Mouse (Mus musculus) kidney, postnatal 4 days (tissue): Measurements from ENCODE around the gene Iars.

Experiments used
- DNase-seq, 2 experiments: peaks; one replicate each; pipeline ENCODE4 v3.0.0; 2021; ENCODE audit warnings: mixed read lengths in 2 of 2

Iars gene

DNA sequence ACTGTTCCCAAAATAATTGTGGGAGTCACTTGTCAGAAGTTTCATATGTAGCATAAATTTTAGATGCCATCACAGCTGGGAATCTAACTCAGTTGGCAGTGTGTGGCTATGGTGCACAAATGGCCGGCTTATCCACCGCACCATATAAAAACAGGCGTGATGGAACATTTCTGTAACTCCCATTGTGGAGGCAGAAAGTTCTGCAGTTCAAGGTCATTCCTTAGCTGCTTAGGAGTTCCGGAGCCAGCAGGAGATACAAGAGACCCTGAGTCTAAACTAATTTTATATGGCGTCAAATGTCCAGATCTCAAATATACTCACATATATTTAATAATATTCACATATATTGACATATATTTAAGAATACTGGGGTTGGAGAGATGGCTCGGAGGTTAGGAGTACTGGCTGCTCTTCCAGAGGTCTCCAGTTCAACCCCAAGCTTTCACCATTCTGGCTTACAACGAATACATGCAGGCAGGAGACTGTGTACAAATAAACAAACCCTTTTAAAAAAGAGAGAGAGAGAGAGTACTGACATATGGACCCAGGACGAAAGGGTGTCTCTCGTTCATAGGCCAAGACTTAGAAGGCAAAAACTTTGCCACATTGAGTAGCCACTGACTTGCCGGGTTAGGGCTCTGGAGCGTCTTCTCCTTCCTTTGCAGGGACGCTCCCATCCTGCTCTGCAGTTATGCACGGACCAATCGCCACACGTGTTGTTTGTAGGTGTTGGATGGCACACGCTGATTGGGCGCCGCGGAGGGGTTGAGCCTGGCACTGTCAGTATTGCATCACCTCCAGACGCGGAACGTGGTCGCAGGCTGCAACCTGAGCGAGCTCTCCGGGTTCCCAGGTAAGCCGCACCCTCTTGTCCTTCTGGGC is at the start of gene Iars:
Iars (plus strand) TSS at position 750 of the 882 bp plus-strand sequence.
- DNase-seq: peak; percentile 99

DNA sequence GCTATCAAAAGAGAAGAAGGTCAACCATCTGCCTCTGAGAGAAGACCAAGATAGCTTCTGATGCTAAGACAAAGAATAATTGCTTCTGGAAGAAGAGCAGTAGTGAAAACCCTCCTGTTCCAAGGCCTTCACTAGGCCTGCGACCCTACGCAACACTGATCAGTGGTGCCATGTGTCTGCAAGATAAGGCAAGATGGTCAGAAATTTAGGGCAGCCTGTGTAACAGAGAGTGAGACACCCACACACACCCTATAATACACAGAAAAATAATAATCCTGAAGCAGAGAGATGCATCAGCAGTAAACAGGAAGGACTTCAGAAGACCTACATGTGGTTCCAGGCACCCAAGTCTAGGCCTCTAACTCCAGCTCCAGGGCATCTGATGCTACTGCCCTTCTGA is 41.9 kb upstream of the Iars start:
- DNase-seq: no peak

DNA sequence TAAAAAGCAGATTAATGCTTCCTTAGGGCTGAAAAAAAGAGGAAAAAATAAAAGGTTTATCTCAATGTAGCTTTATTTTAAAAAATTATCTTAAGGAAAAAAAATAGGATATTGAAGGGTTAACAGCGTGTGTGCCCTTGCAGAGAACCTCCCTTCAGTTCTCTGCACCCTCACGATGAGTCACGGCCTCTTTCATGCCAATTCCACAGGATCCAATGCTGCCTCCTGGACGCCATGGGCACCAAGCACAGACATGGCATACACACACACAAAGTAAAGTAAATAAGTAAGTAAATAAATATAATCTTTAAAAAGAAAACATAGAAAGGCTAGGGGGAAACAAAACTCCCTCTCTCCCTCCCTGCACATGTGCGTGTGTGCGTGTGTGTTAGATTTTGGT is 39.2 kb upstream of the Iars start:
- no peak for DNase-seq

DNA sequence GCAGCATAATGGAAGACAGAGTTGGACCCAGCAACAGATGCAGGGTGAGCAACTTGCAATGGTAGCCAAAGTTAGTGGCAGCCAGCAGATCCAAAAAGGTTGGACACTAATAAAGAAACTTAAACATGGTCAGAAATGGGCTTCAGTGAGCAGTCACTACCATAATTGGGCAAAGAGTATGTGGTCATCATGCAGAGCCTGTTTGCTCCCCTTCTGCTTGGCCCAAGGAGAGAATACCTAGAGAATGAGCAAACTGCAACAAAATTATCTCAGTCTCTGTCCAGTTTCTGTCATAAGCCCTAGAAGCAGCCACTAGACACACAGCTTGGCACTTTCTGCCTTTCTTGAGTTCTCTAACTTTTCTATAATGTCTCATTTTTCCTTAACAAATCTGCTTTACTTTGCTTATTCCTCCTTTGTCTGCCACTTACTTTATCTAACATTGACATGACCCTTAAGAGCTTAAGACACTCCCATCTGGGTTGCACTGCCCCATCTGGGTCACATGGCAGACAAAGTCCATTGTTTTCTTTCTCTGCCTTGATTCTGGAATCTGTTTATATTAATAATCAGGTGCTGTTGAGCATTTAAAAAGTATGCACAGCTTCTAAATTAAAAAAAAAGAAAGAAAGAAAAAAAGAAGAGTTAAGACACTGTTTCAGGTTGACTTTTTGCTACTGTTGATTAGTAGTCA is 38.1 kb upstream of the Iars start:
- no peak for DNase-seq

DNA sequence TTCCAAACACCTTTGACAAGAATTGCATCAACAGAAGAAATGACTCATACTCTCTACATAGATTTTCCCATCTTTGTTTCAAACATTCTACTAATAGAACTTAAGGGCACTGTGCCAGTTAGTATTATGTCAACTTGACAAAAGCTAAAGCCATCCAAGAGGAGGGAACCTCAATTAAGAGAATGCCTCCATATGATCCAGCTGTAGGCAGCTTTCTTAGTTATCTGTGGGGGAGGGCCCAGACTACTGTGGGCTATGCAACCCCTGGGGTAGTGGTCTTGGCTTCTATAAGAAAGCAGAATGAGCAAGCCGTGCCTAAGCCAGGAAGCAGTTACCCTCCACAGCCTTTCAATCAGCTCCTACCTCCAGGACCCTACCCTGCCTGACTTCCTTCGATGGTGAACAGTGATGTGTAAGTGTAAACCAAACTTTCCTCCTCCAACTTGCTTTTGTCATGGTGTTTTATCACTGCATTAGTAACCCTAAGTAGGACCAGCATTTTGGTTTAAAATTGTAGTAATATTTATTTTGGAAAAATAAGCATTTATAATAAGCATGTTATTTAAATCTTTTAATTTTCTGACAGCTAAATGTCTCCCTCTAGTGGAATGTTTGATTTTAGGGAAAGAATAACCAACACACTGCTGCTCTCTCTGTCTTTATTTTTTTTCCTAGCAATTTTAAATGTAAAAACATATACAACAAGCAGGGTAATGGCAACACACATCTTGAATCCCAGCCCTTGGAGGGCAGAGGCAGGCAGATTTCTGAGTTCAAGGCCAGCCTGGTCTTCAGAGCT is 37.0 kb upstream of the Iars start:
- DNase-seq: peak in 1 of 2 experiments; percentile 8

DNA sequence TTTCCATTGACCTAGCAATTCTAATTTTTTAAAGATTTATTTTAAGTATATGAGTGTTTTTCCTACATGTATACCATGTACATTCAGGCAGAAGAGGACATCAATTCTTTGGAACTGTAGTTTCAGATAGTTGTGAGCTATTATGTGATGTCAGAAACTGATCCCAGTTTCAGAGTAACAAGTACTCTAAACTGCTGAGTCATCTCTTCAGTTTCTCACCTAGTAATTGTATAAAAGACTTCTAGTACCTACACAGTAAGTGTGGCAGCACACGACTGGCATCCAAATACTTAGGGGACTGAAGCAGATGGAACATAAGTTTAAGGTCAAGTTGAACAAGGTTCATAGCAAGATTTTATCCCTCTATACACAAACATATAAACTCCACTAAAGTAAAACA is 35.9 kb upstream of the Iars start:
- no peak for DNase-seq

DNA sequence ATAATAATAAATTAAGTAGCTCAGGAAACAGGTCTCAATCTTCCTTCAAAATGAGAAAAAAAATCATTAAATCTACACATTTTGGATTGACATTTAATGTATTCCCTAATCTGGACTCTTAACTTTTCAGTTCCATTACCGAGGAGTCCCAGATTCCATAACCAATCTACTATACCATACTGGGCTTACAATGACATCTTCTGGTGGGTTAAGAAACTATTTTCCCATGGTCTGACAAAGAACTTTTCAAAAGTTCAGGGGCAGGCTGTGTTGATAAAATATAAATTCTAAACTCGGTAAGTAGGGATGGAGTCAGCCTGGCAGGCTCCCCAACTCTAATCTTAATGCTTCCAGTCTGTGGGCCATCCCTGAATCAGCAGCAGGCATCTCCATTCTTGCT is 30.8 kb upstream of the Iars start:
- no peak for DNase-seq

DNA sequence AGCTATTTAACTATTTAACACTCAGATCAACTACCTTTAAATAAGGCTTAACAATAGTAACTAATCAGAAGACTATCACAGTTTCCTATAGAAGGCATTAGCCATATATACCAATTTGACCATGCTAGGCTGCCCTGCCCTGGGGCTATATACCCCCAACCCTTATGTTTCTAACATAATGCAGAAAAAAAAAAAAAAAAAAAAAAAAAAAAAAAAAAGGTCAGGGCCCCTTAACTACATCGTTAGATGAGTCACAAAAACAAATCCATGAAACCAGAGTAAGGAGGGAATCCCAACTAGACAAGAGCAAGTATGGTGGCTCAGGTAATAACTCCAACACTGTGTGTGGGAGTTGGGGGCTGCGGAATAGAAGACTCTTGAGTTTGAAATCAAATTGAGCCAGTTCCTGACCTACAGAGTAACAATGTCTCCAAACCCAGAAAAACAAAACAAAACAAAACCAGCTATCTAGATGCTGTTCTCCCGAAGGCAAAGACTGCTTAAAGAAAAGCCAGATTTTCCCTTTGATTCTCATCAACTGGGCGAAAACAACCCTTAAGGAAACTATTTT is 30.0 kb upstream of the Iars start:
- no peak for DNase-seq

DNA sequence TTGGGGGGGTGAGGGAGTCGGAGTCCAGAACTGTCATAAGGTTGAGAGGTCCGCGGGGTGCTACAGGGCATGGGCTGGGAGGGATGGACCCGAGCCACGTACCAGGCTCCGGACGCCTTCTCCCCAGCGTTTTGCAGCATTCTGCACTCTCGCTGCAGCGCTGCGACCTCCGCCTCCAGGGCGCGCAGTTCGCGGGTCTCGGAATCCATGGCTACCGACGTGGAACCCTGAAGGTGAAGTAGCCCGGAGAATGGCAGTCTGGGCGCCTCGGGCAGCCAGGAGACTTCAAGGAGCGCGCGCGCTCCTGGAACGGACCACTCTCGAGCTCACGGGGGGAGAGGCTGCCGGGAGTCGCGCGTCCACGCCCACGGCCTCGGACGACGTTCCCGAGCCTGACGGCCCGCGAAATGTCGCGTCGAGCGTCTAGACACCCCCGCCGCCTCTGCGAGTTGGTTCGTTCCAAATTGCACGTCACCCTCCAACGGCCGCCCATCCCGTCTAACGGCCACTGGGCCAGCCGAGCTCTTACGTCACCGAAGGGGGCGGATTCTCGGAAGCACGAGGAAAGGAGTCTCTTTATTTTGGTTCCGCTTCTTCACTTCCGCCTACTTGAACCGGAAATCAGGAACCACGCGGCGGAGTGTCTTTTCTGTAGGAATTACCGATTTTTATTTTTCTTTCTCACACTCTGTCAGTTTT is 29.3 kb upstream of the Iars start, which contains the start of the genes Cenpp and Nol8:
Cenpp (minus strand) TSS at position 305 of the 699 bp plus-strand sequence.
Nol8 (plus strand) TSS at position 598 of the 699 bp plus-strand sequence.
- DNase-seq: peak; percentile 100

DNA sequence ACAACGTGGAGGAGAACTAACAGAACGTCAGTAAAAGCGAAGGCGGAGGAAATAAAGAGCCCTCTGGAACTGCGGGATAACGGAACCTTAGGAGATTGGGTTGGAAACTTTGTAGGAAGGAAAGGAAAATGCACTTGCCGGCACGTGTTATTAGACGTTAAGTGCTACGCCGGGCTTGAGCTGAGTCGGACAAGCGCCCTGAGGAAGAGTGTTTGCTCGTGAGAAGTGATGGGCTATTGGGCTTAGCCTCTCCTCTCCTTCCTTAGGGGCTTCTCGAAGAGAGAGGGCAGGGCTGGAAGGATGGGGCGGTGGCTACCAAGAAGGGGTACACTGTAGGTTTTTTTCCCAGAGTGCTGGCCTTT is 28.7 kb upstream of the Iars start:
- DNase-seq: peak in 1 of 2 experiments; percentile 62

DNA sequence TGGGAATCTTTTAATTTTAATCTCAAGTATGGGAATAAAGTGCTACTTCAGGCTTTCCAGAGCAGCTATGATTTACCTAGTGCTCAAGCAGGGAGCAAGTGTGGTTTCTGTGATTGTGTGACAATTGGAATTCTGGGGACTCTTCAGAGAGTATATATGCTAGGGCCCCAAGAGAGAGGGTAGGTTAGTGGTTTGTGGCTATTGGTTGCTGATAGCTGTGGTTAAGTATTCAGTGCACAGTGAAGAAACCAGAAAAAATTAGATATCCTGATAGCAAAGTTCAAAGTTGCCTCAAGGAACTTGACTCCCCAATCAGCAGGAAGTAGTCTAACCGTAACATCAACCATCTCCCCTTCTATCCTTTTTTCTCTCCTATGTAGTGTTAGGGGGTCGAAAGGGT is 4.1 kb upstream of the Iars start:
- no peak for DNase-seq

DNA sequence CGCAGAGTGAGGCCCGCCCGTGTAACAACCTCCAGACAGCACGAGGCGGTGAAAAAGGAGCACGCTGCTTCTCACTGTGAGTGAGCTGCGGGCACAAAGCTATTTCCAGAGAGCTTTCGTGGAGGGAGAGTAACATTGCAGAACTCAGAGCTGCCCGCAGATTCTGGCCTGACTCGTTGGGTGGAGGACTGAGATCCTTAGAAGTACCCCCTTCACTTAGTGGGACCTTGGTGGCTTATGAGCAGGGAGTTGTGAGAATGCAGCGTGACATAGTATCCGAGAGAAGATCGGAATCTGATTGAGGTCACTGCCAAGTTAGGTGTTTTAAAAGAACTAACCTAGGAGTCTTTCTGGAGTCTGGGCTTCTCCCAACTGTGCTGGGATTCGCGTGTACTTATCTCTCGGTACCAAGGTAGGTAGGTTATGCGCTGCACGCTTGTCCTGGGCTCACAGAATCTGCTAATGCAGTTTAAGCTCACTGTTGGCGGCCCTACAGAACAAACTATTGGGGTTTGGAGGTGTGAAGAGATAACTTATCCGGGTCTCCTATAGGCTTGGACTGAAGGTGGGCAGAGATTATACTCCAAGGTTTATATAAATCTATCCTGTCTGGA is 440 bp downstream of the Iars start:
- DNase-seq: no peak

DNA sequence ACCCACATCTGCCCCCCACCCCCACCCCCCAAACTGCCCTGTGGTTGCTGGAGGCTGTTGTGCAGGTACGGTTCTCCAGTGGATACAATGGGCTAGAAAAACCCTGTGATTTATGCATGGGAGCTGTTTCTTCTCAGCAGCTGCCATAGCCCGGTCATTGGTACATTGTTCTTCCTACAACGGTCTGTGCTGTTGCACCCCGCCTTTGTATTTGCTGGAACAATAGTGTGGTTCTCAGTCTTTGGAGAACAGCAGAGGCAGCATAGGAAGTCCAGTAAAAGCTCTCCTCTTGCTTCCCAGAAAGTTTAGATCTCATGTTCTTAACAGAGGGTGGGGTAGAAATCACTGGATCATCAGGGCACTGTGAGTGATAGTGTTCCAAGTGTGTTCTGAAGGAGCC is 2.4 kb downstream of the Iars start:
- DNase-seq: no peak

DNA sequence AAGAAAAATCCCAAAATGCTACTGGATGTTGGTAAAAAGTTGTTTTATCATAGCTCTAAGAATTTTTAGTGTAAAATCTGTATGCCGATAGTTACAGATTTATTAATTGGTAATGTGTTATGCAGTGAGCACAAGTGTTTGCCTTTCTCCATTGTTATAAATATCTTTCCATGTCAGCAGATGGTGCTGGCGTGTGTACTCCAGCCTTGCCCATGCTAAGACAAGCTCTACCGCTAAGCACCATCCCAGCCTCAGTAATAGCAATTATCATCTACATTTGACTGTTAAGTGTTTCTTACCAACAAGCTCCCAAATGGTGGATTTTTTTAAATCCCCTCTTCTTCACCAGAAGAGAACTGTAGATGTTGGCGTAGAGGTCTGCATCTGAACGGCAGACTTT is 9.2 kb downstream of the Iars start:
- no peak for DNase-seq

DNA sequence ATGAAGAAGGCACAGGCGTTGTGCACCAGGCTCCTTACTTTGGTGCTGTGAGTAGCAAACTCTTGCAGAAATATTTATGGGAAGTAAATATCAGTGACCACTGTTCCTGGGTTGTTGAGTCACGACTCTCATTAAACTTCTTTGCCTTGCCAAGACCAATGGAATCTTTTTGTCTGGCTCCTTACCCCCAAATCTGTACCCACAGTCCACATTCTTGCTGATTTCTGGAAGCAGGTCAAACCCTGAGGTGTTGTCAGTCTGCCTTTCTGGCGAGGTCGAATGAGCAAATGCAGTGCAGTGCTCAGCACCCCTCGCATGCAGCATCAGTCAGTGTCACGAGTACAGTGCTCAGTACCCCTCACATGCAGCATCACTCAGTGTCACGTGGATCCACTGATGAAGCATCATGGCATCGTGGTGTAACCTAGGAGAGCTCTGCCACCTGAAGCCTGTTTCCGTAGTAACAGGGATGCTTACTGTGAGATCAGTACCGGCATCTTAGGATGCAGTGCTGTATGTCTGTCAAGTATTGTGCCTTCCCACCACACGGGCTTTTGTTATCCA is 21.4 kb downstream of the Iars start:
- DNase-seq: no peak

DNA sequence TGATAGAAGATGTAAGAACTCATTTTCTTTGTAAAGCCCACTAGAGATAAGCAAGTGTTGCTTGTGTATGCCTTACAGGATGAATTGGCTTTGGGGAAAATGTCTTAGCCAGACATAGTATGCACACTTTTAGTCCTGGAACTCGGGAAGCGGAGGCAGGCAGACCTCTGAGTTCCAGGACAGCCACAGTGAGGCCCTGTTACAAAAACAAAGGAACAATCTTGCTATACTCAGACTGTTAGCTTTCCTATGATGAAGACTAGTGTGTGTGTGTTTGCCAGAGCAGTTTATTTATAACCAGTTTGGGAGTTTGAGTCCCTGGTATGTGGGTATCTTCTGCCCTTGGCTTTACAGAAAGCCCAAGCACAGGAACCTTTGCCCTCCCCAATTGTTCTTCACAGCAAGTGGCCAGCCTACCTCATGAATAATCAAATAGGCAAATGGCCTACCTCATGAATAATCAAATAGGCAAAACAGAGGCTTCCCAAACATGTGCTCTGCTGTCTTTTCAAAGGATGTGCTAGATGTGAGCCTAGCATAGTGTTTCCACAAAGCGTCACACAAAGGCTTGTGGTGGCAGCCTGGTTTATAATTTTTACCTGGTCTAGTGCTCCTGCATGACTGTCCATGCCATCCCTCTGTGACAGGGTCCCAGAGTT is 24.3 kb downstream of the Iars start:
- DNase-seq: no peak

DNA sequence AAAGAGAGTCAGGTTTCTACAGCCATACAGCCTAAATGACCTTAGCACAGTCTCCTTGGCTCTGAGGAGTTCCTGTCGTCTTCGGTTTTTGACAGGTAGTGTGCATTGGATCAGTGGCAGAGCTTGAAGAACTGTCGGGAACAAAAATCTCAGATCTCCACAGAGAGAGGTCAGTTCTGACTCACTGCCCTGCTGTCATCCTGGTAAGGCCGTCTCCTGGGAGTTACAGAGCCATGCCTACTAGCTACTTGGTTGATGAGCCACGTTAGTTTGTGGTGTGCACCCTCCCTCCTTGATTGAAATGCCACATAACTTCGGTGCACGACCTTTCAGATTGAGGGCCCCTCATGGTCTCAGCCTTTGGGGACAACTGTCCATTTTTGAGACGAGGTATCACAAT is 26.4 kb downstream of the Iars start:
- no peak for DNase-seq

DNA sequence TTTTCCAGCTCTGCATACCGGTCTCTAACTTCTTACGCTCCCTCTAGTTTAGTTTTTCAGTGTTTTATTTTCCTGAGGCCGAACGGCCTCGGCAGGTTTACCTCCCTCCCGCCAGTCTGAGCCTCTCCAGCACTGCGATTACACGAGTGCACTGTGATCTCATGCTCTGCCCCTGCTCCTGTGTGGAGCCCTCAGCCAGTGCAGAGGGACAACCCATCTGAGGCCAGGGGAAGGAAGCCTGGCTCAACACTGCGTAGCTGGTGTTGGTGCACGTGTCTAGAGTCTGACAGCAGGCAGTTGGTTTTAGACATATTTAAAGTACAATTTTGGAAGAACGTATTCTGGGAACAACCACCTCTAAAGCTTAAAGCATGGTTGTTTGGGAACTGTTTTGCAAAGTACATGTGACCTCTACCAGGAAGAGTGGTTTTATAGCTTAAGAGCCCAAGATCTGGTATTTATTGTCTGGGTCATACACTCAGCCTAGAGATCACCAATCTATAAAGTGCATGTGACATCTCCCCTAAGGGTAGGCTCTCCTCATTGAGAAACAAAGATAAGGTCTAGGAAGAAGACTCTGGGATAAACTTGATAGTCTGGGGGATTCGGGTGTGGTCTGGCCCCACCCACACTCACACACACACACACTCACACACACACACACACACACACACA is 30.3 kb downstream of the Iars start:
- no peak for DNase-seq

DNA sequence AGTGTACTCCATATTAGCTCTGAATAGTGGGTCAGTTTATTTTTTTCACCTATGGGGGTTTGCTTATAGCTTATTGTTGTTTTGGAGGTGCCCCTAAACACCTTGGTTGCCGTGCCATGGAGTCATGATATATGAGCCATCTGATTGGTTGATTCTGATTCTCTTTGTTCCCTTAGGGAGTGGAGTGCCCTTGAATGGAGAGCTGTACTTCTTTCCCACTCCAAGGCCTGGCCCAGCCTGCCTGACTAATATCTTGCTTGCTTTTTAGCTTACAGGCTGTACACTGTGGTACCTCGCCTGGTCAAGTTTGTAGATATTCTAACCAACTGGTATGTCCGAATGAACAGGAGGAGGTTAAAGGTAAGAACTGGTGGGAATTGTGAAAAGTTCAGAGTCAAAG is 37.4 kb downstream of the Iars start:
- DNase-seq: no peak

DNA sequence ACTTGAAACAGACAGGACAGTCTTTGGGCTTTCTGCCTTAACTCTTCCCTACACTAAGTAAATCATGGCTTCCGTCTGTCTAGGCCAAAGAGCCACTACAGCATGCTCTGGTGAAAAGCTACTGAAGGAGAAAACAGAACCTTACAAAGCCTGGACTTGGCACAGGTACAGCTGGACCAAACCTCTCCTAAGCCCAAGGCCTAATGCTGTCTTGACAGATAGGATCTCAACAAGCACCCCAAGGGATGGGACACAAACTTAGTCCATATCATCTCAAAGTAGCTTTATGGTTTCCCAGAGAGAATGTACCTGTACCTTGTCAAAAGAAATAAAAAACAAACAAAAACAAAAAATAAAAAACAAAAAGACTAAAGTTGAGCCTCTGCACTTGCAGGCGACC is 54.5 kb downstream of the Iars start:
- no peak for DNase-seq
